Mouse (Mus musculus) limb, embryonic 11.5 days (tissue): ENCODE measurements around the gene Clstn1. TPM values are rescaled to one million over a fixed set of nuclear protein-coding genes. Genes with fewer than 3 reads are reported as not detected.
A peak's percentile ranks its signal among the peaks of the same experiment; 100 is the strongest.

Experiments
- ATAC-seq: fragments of 200-750 bp; cut with Nextera tagmentation; 2 replicates; pipeline ENCODE4 v1.8.0; 2017; ENCODE audit warnings: low read depth; ENCODE audit not compliant: insufficient number of reproducible peaks, low FRiP score, low TSS enrichment
- DNase-seq: peaks from one replicate; pipeline ENCODE4 v3.0.0-alpha.2; 2015; ENCODE audit warnings: low spot score
- H3K27ac ChIP-seq: fragments of 300-500 bp; sonication (generic); replicated peaks from 2 replicates; pipeline ENCODE4 v1.5.1; 2014; ENCODE audit warnings: low read depth, mild to moderate bottlenecking, low read length
- H3K27me3 ChIP-seq: fragments of 300-500 bp; sonication (generic); 2 replicates; pipeline ENCODE4 v1.6.1; 2014; ENCODE audit warnings: mild to moderate bottlenecking, low read length, mixed read lengths; ENCODE audit not compliant: control insufficient read depth, insufficient read depth
- H3K36me3 ChIP-seq: fragments of 300-500 bp; sonication (generic); 2 replicates; pipeline ENCODE4 v1.6.1; 2014; ENCODE audit warnings: mild to moderate bottlenecking, low read length, moderate library complexity, mixed read lengths; ENCODE audit not compliant: control insufficient read depth, insufficient read depth
- H3K4me1 ChIP-seq: fragments of 300-500 bp; sonication (generic); 2 replicates; pipeline ENCODE4 v1.6.1; 2014; ENCODE audit warnings: low read length, mixed read lengths; ENCODE audit not compliant: control insufficient read depth, insufficient read depth
- H3K4me2 ChIP-seq: fragments of 300-500 bp; sonication (generic); 2 replicates; pipeline ENCODE4 v1.6.1; 2014; ENCODE audit warnings: low read depth, mild to moderate bottlenecking, moderate library complexity; ENCODE audit not compliant: severe bottlenecking
- H3K4me3 ChIP-seq: fragments of 300-500 bp; sonication (generic); 2 replicates; pipeline ENCODE4 v1.5.1; 2014; ENCODE audit warnings: low read depth, low read length
- H3K9ac ChIP-seq: fragments of 300-500 bp; sonication (generic); 2 replicates; pipeline ENCODE4 v1.6.1; 2014; ENCODE audit warnings: mild to moderate bottlenecking, low read length
- H3K9me3 ChIP-seq: fragments of 300-500 bp; sonication (generic); 2 replicates; pipeline ENCODE4 v1.6.1; 2016; ENCODE audit warnings: low read length; ENCODE audit not compliant: control insufficient read depth
- WGBS: fragments of 180-500 bp; shearing (Covaris S2); extraction: QIAGEN DNeasy Blood & Tissue Kit; methylation state at CpG from one replicate; pipeline ENCODE4 v1.1.7; 2014; 5-methylcytosine and 5-hydroxymethylcytosine counted together
- microRNA-seq: library from miRNA; unstranded; fragments of <30 nt; microRNA quantifications from one replicate; pipeline ENCODE4, GENCODE M21; 2016
- polyA plus RNA-seq: library from polyadenylated mRNA; unstranded; fragments of >200 nt; fragmentation: Nextera tagmentation; extraction: Ambion mirVana; gene quantifications from 2 replicates; pipeline ENCODE4 v1.2.1, GENCODE M21; 2014

Clstn1 gene
- polyA plus RNA-seq, 1 experiment from 2014 or later: 24.7 TPM

DNA sequence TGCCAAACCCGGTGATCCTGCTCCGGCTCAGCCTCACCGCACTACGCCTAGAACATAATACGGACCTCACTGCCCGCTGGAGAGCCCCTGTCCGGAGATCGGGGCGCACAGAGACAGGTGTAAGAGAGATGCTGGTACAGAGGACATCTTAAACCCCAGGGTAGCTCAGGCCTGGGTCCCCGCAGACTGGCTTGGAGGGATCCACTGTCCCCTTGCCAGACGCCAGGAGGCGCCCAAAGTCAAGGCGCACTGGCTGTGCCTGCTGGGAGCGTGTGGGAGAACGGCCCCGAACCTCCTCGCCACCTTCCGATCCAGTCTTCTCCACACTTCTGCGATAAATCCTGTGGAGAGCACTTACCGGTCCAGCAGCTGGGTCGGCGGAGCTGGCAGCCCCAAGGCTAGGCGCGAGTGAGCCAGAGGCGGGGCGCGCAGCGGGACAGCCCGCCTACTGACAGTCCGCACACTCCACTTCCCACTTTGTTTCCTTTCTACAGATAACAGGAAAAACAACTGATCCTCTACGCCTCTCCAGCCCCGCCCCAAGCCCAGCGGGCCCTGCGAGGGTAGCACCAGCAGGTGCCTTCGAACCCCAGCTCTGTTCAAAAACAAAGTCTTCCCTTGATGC is 112.0 kb downstream of the Clstn1 start:
- peak overlapping the region; percentile 39 for H3K4me3 ChIP-seq
- H3K27me3 ChIP-seq: peaks cover 10% of the 10 kb centered on the region
- H3K27ac ChIP-seq: no peak overlapping the region
- DNase-seq: peak; percentile 79
- peak overlapping the region; percentile 64 for H3K4me2 ChIP-seq
- no peaks in the 10 kb centered on the region for H3K4me1 ChIP-seq
- peak overlapping the region; percentile 64 for H3K9ac ChIP-seq
- no peaks in the 10 kb centered on the region for H3K36me3 ChIP-seq
- H3K9me3 ChIP-seq: no peaks in the 10 kb centered on the region
- peak; percentile 41; the same call in 1 of the 2 replicates for ATAC-seq
- under 1% methylated on average over 35 of the region's 35 CpGs for WGBS

Small RNAs within 50 kb of the gene (microRNA-seq; reads per million reads assigned to microRNA genes)
- gene Mir5616: 2.1 reads per million
- not detected for gene Mir7023

Other genes with a start within 250 kb of the Clstn1 start
- 49.5 and 58.5 TPM in 2 replicates for gene Ube4b, start 159.7 kb upstream of the Clstn1 start, polyA plus RNA-seq
- gene Rbp7, start 131.5 kb upstream of the Clstn1 start, polyA plus RNA-seq: not detected in 2 replicates
- gene Tmem274, start 109.1 kb upstream of the Clstn1 start, polyA plus RNA-seq: 0.55 TPM in 1 of 2 replicates, not detected in the other
- 15.8 and 16.5 TPM in 2 replicates for gene Nmnat1, start 101.3 kb upstream of the Clstn1 start, polyA plus RNA-seq
- 61.5 and 64.6 TPM in 2 replicates for gene Lzic, start 101.2 kb upstream of the Clstn1 start, polyA plus RNA-seq
- 74.7 and 84.6 TPM in 2 replicates for gene Ctnnbip1, start 68.2 kb upstream of the Clstn1 start, polyA plus RNA-seq
- gene Pik3cd, start 116.1 kb downstream of the Clstn1 start, polyA plus RNA-seq: 2.7 and 2.9 TPM in 2 replicates
- gene Tmem201, start 151.6 kb downstream of the Clstn1 start, polyA plus RNA-seq: 24.6 and 26.2 TPM in 2 replicates
- gene Slc25a33, start 187.8 kb downstream of the Clstn1 start, polyA plus RNA-seq: 28.9 and 29.7 TPM in 2 replicates